Mouse (Mus musculus): ENCODE measurements around the gene Atp8a2. TPM values are rescaled to one million over a fixed set of nuclear protein-coding genes. Genes with fewer than 3 reads are reported as not detected.
"Not testable (repeated sequence)": the region's sequence is repeated elsewhere in the genome, so short reads cannot be mapped to it uniquely, and the experiment has no call there.

Gene Atp8a2
- polyA plus RNA-seq, 1 experiment from 2014 or later = 9.0 TPM

- 43% methylated on average over 8 of the region's 8 CpGs for WGBS
- H3K9ac ChIP-seq (ENCODE audit: low read length) = peak overlapping the region; percentile 78
- peak overlapping the region in 1 of 2 experiments; percentile 77; a peak in 2 of 4 replicates for H3K27ac ChIP-seq (replicated peaks in 1 of 2; ENCODE audit: control insufficient read depth in 1 of 2, insufficient read depth in 1 of 2, low read depth in 2 of 2, low read length in 2 of 2)
- H3K4me1 ChIP-seq (ENCODE audit: control insufficient read depth in 2 of 2, insufficient read depth in 2 of 2, low read length in 2 of 2) = peaks cover 0 to 11% of the 10 kb centered on the region in 2 experiments; a peak in 2 of 4 replicates
- peaks cover 9% of the 10 kb centered on the region for H3K36me3 ChIP-seq (ENCODE audit: control insufficient read depth, insufficient read depth, low read length)
- H3K9me3 ChIP-seq (ENCODE audit: control insufficient read depth, low read length) = no peaks in the 10 kb centered on the region
- peak overlapping the region; percentile 56 to 68 for H3K4me3 ChIP-seq (ENCODE audit: control insufficient read depth in 1 of 2, insufficient read depth in 1 of 2, low read depth in 1 of 2, low read length in 2 of 2)
- ATAC-seq (ENCODE audit: insufficient number of reproducible peaks, insufficient read depth, low FRiP score, low read depth) = no peak
- H3K4me2 ChIP-seq (ENCODE audit: low read length) = peak overlapping the region; percentile 95
- H3K27me3 ChIP-seq (ENCODE audit: control insufficient read depth, insufficient read depth, low read length) = no peaks in the 10 kb centered on the region
Measured at GRCm38 (mm10) chr14:59626711-59627110, 570.3 kb downstream of the Atp8a2 start.

- peak overlapping the region; percentile 78 for H3K9ac ChIP-seq (ENCODE audit: low read length)
- under 1% methylated on average over 51 of the region's 51 CpGs for WGBS
- ATAC-seq (ENCODE audit: insufficient number of reproducible peaks, insufficient read depth, low FRiP score, low read depth) = peak; percentile 32; the same call in 1 of the 2 replicates
Measured at GRCm38 (mm10) chr14:59625806-59626364, 571.1 kb downstream of the Atp8a2 start.

GRCm38 (mm10) chr14:59625158-59625805 is 571.7 kb downstream of the Atp8a2 start, which contains the start of gene Shisa2:
TSS of gene Shisa2 (plus strand) at chr14:59625308.
- peak; percentile 81 for ATAC-seq (ENCODE audit: insufficient number of reproducible peaks, insufficient read depth, low FRiP score, low read depth)
- peak within 1 kb of the TSS; percentile 30 to 77 for H3K27ac ChIP-seq (replicated peaks in 1 of 2; ENCODE audit: control insufficient read depth in 1 of 2, insufficient read depth in 1 of 2, low read depth in 2 of 2, low read length in 2 of 2)

More at GRCm38 (mm10) chr14:59625806-59626364, 571.1 kb downstream of the Atp8a2 start:
- Histone ChIP-seq H3K36me3 (ENCODE audit: control insufficient read depth, insufficient read depth, low read length) (peaks cover 9% of the 10 kb centered on the region), H3K9me3 (ENCODE audit: control insufficient read depth, low read length) (no peaks in the 10 kb centered on the region), H3K27ac (replicated peaks in 1 of 2; ENCODE audit: control insufficient read depth in 1 of 2, insufficient read depth in 1 of 2, low read depth in 2 of 2, low read length in 2 of 2) (peak overlapping the region; percentile 30 to 77), H3K4me2 (ENCODE audit: low read length) (peak overlapping the region; percentile 95), H3K4me3 (ENCODE audit: control insufficient read depth in 1 of 2, insufficient read depth in 1 of 2, low read depth in 1 of 2, low read length in 2 of 2) (peak overlapping the region; percentile 56 to 68), H3K27me3 (ENCODE audit: control insufficient read depth, insufficient read depth, low read length) (no peaks in the 10 kb centered on the region), H3K4me1 (ENCODE audit: control insufficient read depth in 2 of 2, insufficient read depth in 2 of 2, low read length in 2 of 2) (peaks cover 0 to 11% of the 10 kb centered on the region in 2 experiments; a peak in 2 of 4 replicates)

GRCm38 (mm10) chr14:59624326-59624885 is 572.6 kb downstream of the Atp8a2 start:
- 51% methylated on average over 9 of the region's 9 CpGs for WGBS
- Histone ChIP-seq H3K4me3 (ENCODE audit: control insufficient read depth in 1 of 2, insufficient read depth in 1 of 2, low read depth in 1 of 2, low read length in 2 of 2) (no peak overlapping the region), H3K4me1 (ENCODE audit: control insufficient read depth in 2 of 2, insufficient read depth in 2 of 2, low read length in 2 of 2) (peaks cover 0 to 11% of the 10 kb centered on the region in 2 experiments; a peak in 2 of 4 replicates)

More at GRCm38 (mm10) chr14:59625158-59625805, 571.7 kb downstream of the Atp8a2 start, which contains the start of gene Shisa2:
- Histone ChIP-seq H3K9me3 (ENCODE audit: control insufficient read depth, low read length) (no peaks in the 10 kb centered on the region), H3K9ac (ENCODE audit: low read length) (peak within 1 kb of the TSS; percentile 78), H3K4me3 (ENCODE audit: control insufficient read depth in 1 of 2, insufficient read depth in 1 of 2, low read depth in 1 of 2, low read length in 2 of 2) (peak within 1 kb of the TSS; percentile 56 to 68), H3K4me1 (ENCODE audit: control insufficient read depth in 2 of 2, insufficient read depth in 2 of 2, low read length in 2 of 2) (peaks cover 0 to 11% of the 10 kb centered on the region in 2 experiments; a peak in 2 of 4 replicates), H3K27me3 (ENCODE audit: control insufficient read depth, insufficient read depth, low read length) (no peaks in the 10 kb centered on the region), H3K36me3 (ENCODE audit: control insufficient read depth, insufficient read depth, low read length) (peaks cover 7% of the 10 kb centered on the region), H3K4me2 (ENCODE audit: low read length) (peak within 1 kb of the TSS; percentile 95)
- under 1% methylated on average over 57 of the region's 65 CpGs for WGBS

DNA sequence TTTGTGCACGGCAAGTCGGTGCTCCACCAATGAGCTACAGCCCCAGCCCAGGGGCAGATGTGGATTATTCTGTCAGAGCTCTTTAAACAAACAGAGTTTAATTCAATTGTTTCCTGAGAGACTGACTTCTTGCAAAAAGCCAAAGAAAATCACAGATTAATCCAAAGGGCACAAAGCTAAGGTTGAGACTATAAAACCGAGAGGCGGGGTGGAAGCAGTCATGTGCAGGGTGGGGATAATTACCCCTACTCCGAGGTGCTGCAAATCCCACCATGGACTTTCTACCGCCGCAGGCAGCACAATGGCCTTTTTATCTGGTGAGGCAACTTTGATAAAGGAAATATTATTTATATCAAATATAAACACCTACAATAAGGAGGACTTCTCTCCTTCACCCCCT is 580.2 kb downstream of the Atp8a2 start:
- Histone ChIP-seq H3K27me3 (ENCODE audit: control insufficient read depth, insufficient read depth, low read length) (no peaks in the 10 kb centered on the region), H3K36me3 (ENCODE audit: control insufficient read depth, insufficient read depth, low read length) (no peaks in the 10 kb centered on the region), H3K9ac (ENCODE audit: low read length) (no peak overlapping the region), H3K27ac (replicated peaks in 1 of 2; ENCODE audit: control insufficient read depth in 1 of 2, insufficient read depth in 1 of 2, low read depth in 2 of 2, low read length in 2 of 2) (no peak overlapping the region), H3K9me3 (ENCODE audit: control insufficient read depth, low read length) (no peaks in the 10 kb centered on the region), H3K4me2 (ENCODE audit: low read length) (no peak overlapping the region), H3K4me1 (ENCODE audit: control insufficient read depth in 2 of 2, insufficient read depth in 2 of 2, low read length in 2 of 2) (no peaks in the 10 kb centered on the region), H3K4me3 (ENCODE audit: control insufficient read depth in 1 of 2, insufficient read depth in 1 of 2, low read depth in 1 of 2, low read length in 2 of 2) (no peak overlapping the region)
- WGBS = 81% methylated on average over 7 of the region's 7 CpGs
- no peak for ATAC-seq (ENCODE audit: insufficient number of reproducible peaks, insufficient read depth, low FRiP score, low read depth)

More at GRCm38 (mm10) chr14:59624326-59624885, 572.6 kb downstream of the Atp8a2 start:
- Histone ChIP-seq H3K4me2 (ENCODE audit: low read length) (peak overlapping the region; percentile 95), H3K9me3 (ENCODE audit: control insufficient read depth, low read length) (no peaks in the 10 kb centered on the region), H3K9ac (ENCODE audit: low read length) (peak overlapping the region; percentile 78; the same call in 1 of the 2 replicates), H3K27ac (replicated peaks in 1 of 2; ENCODE audit: control insufficient read depth in 1 of 2, insufficient read depth in 1 of 2, low read depth in 2 of 2, low read length in 2 of 2) (no peak overlapping the region), H3K36me3 (ENCODE audit: control insufficient read depth, insufficient read depth, low read length) (no peaks in the 10 kb centered on the region), H3K27me3 (ENCODE audit: control insufficient read depth, insufficient read depth, low read length) (no peaks in the 10 kb centered on the region)
- ATAC-seq (ENCODE audit: insufficient number of reproducible peaks, insufficient read depth, low FRiP score, low read depth) = no peak

DNA sequence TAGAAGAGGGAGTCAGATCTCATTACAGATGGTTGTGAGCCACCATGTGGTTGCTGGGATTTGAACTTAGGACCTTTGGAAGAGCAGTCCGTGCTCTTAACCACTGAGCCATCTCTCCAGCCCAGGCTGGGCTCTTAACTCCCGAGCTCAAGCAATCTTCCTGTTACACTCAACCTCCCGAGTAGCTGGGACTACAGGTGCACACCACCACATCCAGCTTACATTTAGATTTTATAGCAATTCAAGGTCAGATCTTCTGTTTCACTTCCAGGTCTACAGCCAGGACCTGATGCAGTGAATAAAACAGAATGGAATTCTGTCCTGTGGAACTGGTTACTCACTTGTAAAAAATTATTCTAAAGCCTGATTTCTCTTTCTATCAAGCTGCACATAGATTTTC is 582.8 kb downstream of the Atp8a2 start:
- not testable (repeated sequence) for H3K4me2 ChIP-seq (ENCODE audit: low read length); H3K27me3 ChIP-seq (ENCODE audit: control insufficient read depth, insufficient read depth, low read length); H3K4me1 ChIP-seq (ENCODE audit: control insufficient read depth in 2 of 2, insufficient read depth in 2 of 2, low read length in 2 of 2); H3K9me3 ChIP-seq (ENCODE audit: control insufficient read depth, low read length); H3K36me3 ChIP-seq (ENCODE audit: control insufficient read depth, insufficient read depth, low read length); H3K9ac ChIP-seq (ENCODE audit: low read length); H3K4me3 ChIP-seq (ENCODE audit: control insufficient read depth in 1 of 2, insufficient read depth in 1 of 2, low read depth in 1 of 2, low read length in 2 of 2); H3K27ac ChIP-seq (replicated peaks in 1 of 2; ENCODE audit: control insufficient read depth in 1 of 2, insufficient read depth in 1 of 2, low read depth in 2 of 2, low read length in 2 of 2); ATAC-seq (ENCODE audit: insufficient number of reproducible peaks, insufficient read depth, low FRiP score, low read depth)
- 75% methylated on average over 3 of the region's 3 CpGs for WGBS

GRCm38 (mm10) chr14:59612920-59613625 is 583.9 kb downstream of the Atp8a2 start:
- no peaks in the 10 kb centered on the region for H3K36me3 ChIP-seq (ENCODE audit: control insufficient read depth, insufficient read depth, low read length)
- H3K27me3 ChIP-seq (ENCODE audit: control insufficient read depth, insufficient read depth, low read length) = no peaks in the 10 kb centered on the region
- no peak overlapping the region for H3K27ac ChIP-seq (replicated peaks in 1 of 2; ENCODE audit: control insufficient read depth in 1 of 2, insufficient read depth in 1 of 2, low read depth in 2 of 2, low read length in 2 of 2)
- WGBS = 55% methylated on average over 14 of the region's 14 CpGs
- H3K4me3 ChIP-seq (ENCODE audit: control insufficient read depth in 1 of 2, insufficient read depth in 1 of 2, low read depth in 1 of 2, low read length in 2 of 2) = no peak overlapping the region
- no peak overlapping the region for H3K9ac ChIP-seq (ENCODE audit: low read length)
- H3K9me3 ChIP-seq (ENCODE audit: control insufficient read depth, low read length) = no peaks in the 10 kb centered on the region
- no peak for ATAC-seq (ENCODE audit: insufficient number of reproducible peaks, insufficient read depth, low FRiP score, low read depth)
- H3K4me2 ChIP-seq (ENCODE audit: low read length) = no peak overlapping the region
- no peaks in the 10 kb centered on the region for H3K4me1 ChIP-seq (ENCODE audit: control insufficient read depth in 2 of 2, insufficient read depth in 2 of 2, low read length in 2 of 2)

All from heart, embryonic 14.5 days (tissue).